Mouse (Mus musculus) thymus, adult 2 months (tissue): ENCODE results near the gene Fbxo33.

Source experiments
- CTCF ChIP-seq: fragments of 200-500 bp; IDR thresholded peaks from 2 replicates; pipeline ENCODE4 v1.5.1; 2012; ENCODE audit warnings: mild to moderate bottlenecking, control low read depth, low read length, moderate library complexity, borderline replicate concordance; ENCODE audit not compliant: control insufficient read depth, poor library complexity, insufficient read depth; ENCODE audit errors: extremely low read depth
- POLR2A ChIP-seq: fragments of 200-500 bp; IDR thresholded peaks from 2 replicates; pipeline ENCODE4 v1.6.1; 2012; ENCODE audit warnings: mild to moderate bottlenecking, low read length, control low read depth, moderate library complexity; ENCODE audit not compliant: control insufficient read depth, poor library complexity, insufficient read depth; ENCODE audit errors: extremely low read depth

GRCm38 (mm10) chr12:59218640-59219321, 744 bp downstream of the Fbxo33 start:
- TF ChIP-seq POLR2A (0 out of 2 replicates have a peak, but pooled peaks have one; percentile 6), CTCF (no peak)
